Mouse (Mus musculus): ENCODE measurements around the gene Sox6.

DNA sequence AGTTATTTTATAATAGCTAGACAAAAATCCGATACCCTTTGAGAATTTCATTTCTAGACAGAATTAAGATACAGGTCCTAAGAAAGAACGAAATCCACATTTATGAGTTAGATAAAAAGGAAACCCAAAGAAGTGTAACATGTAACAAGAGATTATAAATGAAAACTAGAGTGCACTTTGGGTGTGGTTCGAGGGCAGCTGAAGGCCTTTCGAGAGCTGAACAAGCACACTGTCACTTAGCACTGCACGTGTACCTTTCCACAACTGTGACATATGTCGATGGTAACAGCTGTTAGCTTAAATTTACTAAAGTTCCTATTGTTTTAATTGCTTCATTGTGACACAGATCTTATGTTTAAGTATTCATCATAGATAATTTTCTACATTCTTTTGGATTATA is 142.8 kb downstream of the Sox6 start:
- TF ChIP-seq CTCF (IDR thresholded peaks at IDR 0.05; ENCODE audit: low read depth, low read length): no peak
- no peak for TF ChIP-seq TAL1 (conservative IDR thresholded peaks at IDR 0.05; ENCODE audit: low read depth, low read length)
- TF ChIP-seq GATA2 (IDR thresholded peaks at IDR 0.05; ENCODE audit: borderline replicate concordance, low read depth, low read length): no peak
- TF ChIP-seq GATA1 (IDR thresholded peaks at IDR 0.05; ENCODE audit: borderline replicate concordance, low read length): no peak

Data from G1E (cell line).